Mouse (Mus musculus) cerebellum, adult 2 months (tissue): ENCODE results near the gene Sec24c. TPM values are rescaled to one million over a fixed set of nuclear protein-coding genes. Genes with fewer than 3 reads are reported as not detected.

Experiments
- DNase-seq, 2 experiments: peaks; one replicate each; pipeline ENCODE4 v3.0.0; 2021
- H3K27ac ChIP-seq: fragments of 200-500 bp; 2 replicates; pipeline ENCODE4 v1.5.1; 2012; ENCODE audit warnings: low read length, control low read depth, inconsistent platforms; ENCODE audit not compliant: insufficient read depth
- H3K27me3 ChIP-seq: fragments of 200-500 bp; 2 replicates; pipeline ENCODE4 v1.6.1; 2012; ENCODE audit warnings: inconsistent platforms, mild to moderate bottlenecking, low read length, moderate library complexity; ENCODE audit not compliant: control insufficient read depth, insufficient read depth
- H3K4me1 ChIP-seq: fragments of 200-500 bp; 2 replicates; pipeline ENCODE4 v1.6.1; 2011; ENCODE audit warnings: low read length; ENCODE audit not compliant: control insufficient read depth, insufficient read depth
- H3K4me3 ChIP-seq: fragments of 200-500 bp; replicated peaks from 2 replicates; pipeline ENCODE3; 2011; ENCODE audit warnings: mild to moderate bottlenecking, low read depth, low read length, control low read depth; ENCODE audit not compliant: insufficient read depth
- CTCF ChIP-seq: fragments of 200-500 bp; IDR thresholded peaks from 2 replicates; pipeline ENCODE4 v1.5.1; 2011; ENCODE audit warnings: low read depth, mild to moderate bottlenecking, control low read depth, low read length, moderate library complexity, borderline replicate concordance; ENCODE audit not compliant: insufficient read depth
- POLR2A ChIP-seq: fragments of 200-500 bp; IDR thresholded peaks from 2 replicates; pipeline ENCODE4 v1.6.1; 2011; ENCODE audit warnings: low read length, control low read depth, borderline replicate concordance; ENCODE audit not compliant: insufficient read depth
- WGBS: fragments of 180-500 bp; shearing (Covaris S2); methylation state at CpG from one replicate; pipeline ENCODE4 v1.1.7; 2018; 5-methylcytosine and 5-hydroxymethylcytosine counted together
- polyA plus RNA-seq: library from polyadenylated mRNA; depleted of rRNA; stranded (reverse); fragments of >200 nt; gene quantifications from 2 replicates; pipeline ENCODE4 v1.2.3, GENCODE M21; 2012

Gene Sec24c
- polyA plus RNA-seq, 1 experiment: 93.3 TPM

- Histone ChIP-seq H3K27ac (no peak overlapping the region), H3K4me1 (no peaks in the 10 kb centered on the region), H3K27me3 (no peaks in the 10 kb centered on the region), H3K4me3 (no peak overlapping the region)
- 86% methylated on average over 12 of the region's 12 CpGs for WGBS
- TF ChIP-seq CTCF (no peak), POLR2A (no peak)
- no peak for DNase-seq
Measured at GRCm38 (mm10) chr14:20723006-20723405, 48.9 kb downstream of the Sec24c start.

- TF ChIP-seq CTCF: peak; percentile 76
- TF ChIP-seq POLR2A: no peak
- WGBS: 2% methylated on average over 5 of the region's 5 CpGs
- Histone ChIP-seq H3K4me3 (no peak overlapping the region), H3K27ac (no peak overlapping the region), H3K27me3 (no peaks in the 10 kb centered on the region), H3K4me1 (no peaks in the 10 kb centered on the region)
- peak; percentile 67 to 74 for DNase-seq
Measured at GRCm38 (mm10) chr14:20724043-20724442, 49.9 kb downstream of the Sec24c start.

GRCm38 (mm10) chr14:20725660-20726339 is 51.7 kb downstream of the Sec24c start:
- H3K27ac ChIP-seq: no peak overlapping the region
- no peaks in the 10 kb centered on the region for H3K4me1 ChIP-seq
- TF ChIP-seq CTCF: no peak
- TF ChIP-seq POLR2A: no peak
- DNase-seq: no peak
- no peak overlapping the region for H3K4me3 ChIP-seq
- WGBS: 80% methylated on average over 6 of the region's 6 CpGs
- H3K27me3 ChIP-seq: no peaks in the 10 kb centered on the region

DNA sequence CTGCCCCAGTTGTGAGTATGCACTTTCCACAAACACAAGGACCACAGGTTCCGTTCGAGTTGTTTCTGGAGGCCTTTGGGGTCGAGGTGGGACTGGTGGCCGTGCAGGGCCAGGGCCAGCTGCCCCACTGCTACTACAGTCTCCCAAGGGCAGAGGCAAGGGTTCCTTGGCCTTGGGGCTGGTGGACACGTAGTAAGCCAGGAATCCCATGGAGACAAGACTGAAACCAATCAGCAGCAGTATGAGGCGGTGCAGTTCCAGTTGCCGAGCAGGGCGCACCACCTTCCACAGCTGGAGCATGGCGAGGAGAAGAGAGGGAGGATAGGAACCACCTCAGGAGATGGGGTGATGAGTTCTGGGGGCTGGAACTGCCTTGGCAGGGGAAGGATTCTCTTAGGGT is 55.8 kb downstream of the Sec24c start:
- WGBS: 86% methylated on average over 9 of the region's 9 CpGs
- Histone ChIP-seq H3K27me3 (no peaks in the 10 kb centered on the region), H3K4me3 (no peak overlapping the region), H3K4me1 (peaks cover 3% of the 10 kb centered on the region; the same call in 1 of the 2 replicates), H3K27ac (no peak overlapping the region)
- no peak for DNase-seq
- TF ChIP-seq POLR2A (no peak), CTCF (no peak)

GRCm38 (mm10) chr14:20730853-20731602 is 56.9 kb downstream of the Sec24c start:
- Histone ChIP-seq H3K4me3 (no peak overlapping the region), H3K27ac (no peak overlapping the region), H3K4me1 (peaks cover 3% of the 10 kb centered on the region; the same call in 1 of the 2 replicates), H3K27me3 (no peaks in the 10 kb centered on the region)
- TF ChIP-seq POLR2A: no peak
- TF ChIP-seq CTCF: no peak
- 85% methylated on average over 9 of the region's 9 CpGs for WGBS
- DNase-seq: no peak

DNA sequence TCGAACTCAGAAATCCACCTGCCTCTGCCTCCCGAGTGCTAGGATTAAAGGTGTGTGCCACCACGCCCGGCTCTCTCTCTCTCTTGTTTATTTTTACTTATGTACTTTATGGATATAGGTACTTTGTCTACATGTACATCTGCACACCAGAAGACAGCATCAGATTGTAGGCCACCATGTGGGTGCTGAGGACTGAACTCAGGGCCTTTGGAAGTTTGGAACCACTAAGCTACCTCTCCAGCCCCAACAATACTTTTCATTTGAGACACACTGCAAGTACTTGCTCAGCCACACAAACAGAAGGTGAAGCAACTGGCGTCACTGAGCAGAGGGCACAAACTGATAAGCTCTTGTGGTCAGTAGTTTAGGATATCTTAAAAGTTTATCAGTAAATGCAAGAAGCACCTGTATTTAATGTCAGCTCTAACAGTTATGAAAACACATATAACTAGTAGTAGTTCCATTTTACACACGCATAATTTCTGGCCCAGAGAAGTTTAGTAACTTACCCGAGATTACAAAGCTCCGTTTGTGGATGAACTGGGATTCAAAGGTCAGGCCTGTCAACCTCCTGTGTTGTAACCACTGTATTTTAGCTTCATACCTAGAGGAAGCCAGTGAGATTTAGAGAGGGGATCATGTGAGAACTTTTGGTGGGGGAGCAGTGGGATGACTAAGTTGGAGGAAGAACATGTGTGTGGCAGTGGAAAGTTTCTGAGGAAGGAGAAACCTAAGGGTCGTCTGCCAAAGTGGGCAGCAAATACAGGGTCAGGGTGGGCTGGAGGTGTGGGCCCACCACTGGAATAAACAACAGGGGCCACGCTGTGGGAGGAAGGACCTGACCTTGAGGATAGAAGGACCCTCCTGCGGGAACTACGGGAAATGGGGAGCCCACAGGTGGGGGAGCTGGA is 59.2 kb downstream of the Sec24c start:
- peak overlapping the region; percentile 83; the same call in 1 of the 2 replicates for H3K27ac ChIP-seq
- 43% methylated on average over 12 of the region's 12 CpGs for WGBS
- H3K27me3 ChIP-seq: no peaks in the 10 kb centered on the region
- TF ChIP-seq POLR2A: no peak
- TF ChIP-seq CTCF: no peak
- peaks cover 3% of the 10 kb centered on the region; the same call in 1 of the 2 replicates for H3K4me1 ChIP-seq
- DNase-seq: no peak
- H3K4me3 ChIP-seq: peak overlapping the region; percentile 86

- under 1% methylated on average over 81 of the region's 81 CpGs for WGBS
- TF ChIP-seq CTCF (no peak), POLR2A (peak; percentile 65)
- DNase-seq: peak; percentile 90 to 94
- Histone ChIP-seq H3K4me3 (peak within 1 kb of the TSS; percentile 86), H3K27me3 (no peaks in the 10 kb centered on the region), H3K27ac (peak within 1 kb of the TSS; percentile 83), H3K4me1 (peaks cover 3% of the 10 kb centered on the region; the same call in 1 of the 2 replicates)
Measured at GRCm38 (mm10) chr14:20733952-20734774, 60.1 kb downstream of the Sec24c start, which contains the start of gene Ndst2. Gene Ndst2, minus strand, starts transcription at chr14:20734562.
